Mouse (Mus musculus): ENCODE data around the gene Pramel4. TPM values are rescaled to one million over a fixed set of nuclear protein-coding genes. Genes with fewer than 3 reads are reported as not detected.
"Not testable (repeated sequence)": the region's sequence is repeated elsewhere in the genome, so short reads cannot be mapped to it uniquely, and the experiment has no call there.

Pramel4 gene
- total RNA-seq (2021), result not detected

DNA sequence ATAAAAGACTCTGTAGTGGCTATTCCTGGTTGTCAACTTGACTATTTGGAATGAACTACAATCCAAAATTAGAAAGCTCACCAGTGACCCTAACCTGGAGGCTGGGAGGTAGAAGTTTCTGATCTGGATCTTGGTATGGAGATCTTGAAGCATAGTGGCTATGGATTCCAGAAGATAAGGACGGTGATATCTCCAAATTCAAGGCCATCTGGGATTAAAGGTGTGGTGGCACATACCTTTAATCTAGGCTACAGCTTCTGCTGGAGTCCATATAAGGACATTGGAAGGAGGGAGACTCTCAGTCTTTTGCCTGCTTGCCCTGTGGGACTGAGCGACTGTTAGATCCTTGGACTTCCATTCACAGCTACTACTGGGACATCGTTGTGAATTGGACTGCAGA, at the start of gene Pramel4:
Gene Pramel4 (plus strand): TSS at position 301 of the 400 bp plus-strand sequence.
- not testable (repeated sequence) for DNase-seq (ENCODE audit: extremely low spot score in 1 of 2, low spot score in 1 of 2)

DNA sequence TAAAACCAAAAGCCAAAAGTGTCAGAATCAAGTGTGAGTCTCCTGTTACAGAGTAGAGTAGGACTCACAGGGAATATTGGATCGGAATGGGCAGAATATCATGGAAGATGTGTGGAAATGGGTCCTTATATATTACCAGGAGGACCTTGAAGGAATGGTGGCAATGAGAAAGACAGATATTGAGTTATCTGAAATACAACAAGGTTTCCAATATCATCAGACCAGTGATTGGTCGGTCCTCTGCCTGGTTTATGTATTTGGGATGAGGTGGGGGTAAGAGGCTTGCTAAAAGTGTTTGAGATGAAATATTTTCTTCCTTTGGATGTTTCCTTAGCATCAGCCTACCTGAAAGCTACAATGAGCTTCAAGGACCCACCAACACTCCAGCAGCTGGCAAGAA, 47.2 kb downstream of the Pramel4 start, which contains the start of gene Gm13102:
Gene Gm13102 (plus strand): TSS at position 301 of the 400 bp plus-strand sequence.
- DNase-seq (ENCODE audit: extremely low spot score in 1 of 2, low spot score in 1 of 2), result not testable (repeated sequence)

Other genes starting within 250 kb of the Pramel4 start
- not detected for gene Gm13084, start 243.0 kb upstream of the Pramel4 start, total RNA-seq (2021)
- not detected for gene Gm13103, start 212.6 kb upstream of the Pramel4 start, total RNA-seq (2021)
- not detected for gene Pramef6, start 158.7 kb upstream of the Pramel4 start, total RNA-seq (2021)
- not detected for gene Pramef25, start 108.1 kb upstream of the Pramel4 start, total RNA-seq (2021)
- gene Gm13101, start 92.2 kb upstream of the Pramel4 start, total RNA-seq (2021), result not detected
- gene Pramef17, start 64.8 kb upstream of the Pramel4 start, total RNA-seq (2021), result not detected
- gene Gm13102, start 47.3 kb downstream of the Pramel4 start, total RNA-seq (2021), result not detected
- gene Oog3, start 103.5 kb downstream of the Pramel4 start, total RNA-seq (2021), result not detected
- gene Oog2, start 131.6 kb downstream of the Pramel4 start, total RNA-seq (2021), result not detected
- not detected for gene C87977, start 154.2 kb downstream of the Pramel4 start, total RNA-seq (2021)
- not detected for gene Pramel5, start 221.4 kb downstream of the Pramel4 start, total RNA-seq (2021)